Mouse (Mus musculus) layer of hippocampus, postnatal 25 days (tissue): ENCODE results near the gene Dnm3. TPM values are rescaled to one million over a fixed set of nuclear protein-coding genes. Genes with fewer than 3 reads are reported as not detected.

Source experiments
- DNase-seq, 2 experiments: peaks; one replicate each; pipeline ENCODE4 v3.0.0; 2022; ENCODE audit warnings: mixed read lengths in 2 of 2, low spot score in 1 of 2; ENCODE audit errors: extremely low spot score in 1 of 2
- total RNA-seq, 2 experiments: library from RNA; stranded (reverse); gene quantifications; 2 replicates each; pipeline ENCODE4 v1.2.3; 2021

The Dnm3 gene
- total RNA-seq, 2 experiments from 2014 or later: 66.1 to 83.0 TPM

GRCm38 (mm10) chr1:162181187-162181975 is 296.5 kb downstream of the Dnm3 start:
- no peak for DNase-seq

DNA sequence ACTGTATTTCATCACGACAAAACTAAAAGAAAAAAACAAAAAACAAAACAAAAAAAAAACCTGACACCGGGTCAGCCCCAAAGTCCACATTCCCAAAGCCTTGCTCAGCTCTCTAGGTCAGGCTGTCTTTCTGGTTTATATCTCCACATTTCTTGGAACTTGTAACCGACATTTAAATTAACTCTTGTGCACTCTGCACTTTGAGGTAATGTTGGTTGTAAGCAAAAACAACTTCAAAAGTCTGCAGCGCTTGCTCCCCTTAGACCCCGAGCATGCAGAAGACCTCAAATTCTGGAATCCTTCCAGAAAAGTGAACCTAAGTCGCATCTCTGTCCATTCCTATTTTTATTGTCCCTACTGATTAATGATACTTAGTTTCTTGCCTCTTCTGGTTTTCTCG is 297.4 kb downstream of the Dnm3 start:
- DNase-seq: no peak

- no peak for DNase-seq
Observed at GRCm38 (mm10) chr1:162179401-162179800, 298.4 kb downstream of the Dnm3 start.

DNA sequence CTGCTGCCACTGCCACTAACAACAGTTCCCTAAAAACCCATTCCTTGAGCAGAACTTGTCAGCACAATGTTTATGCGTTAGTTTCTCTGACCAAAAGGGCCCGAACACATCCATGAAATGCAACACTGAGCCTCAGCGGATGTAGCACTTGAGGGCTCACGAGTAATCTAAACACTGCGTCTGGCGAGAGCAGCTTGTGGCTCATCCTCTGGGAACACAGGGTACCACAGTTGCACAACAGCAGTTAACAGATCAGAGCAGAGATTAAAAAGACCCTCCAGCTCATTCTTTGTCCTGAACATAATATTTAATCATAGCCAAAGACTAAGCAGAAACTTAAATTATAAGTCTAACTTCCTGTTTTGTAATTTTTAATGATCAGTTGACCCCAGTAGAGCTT is 305.0 kb downstream of the Dnm3 start:
- DNase-seq: no peak

DNA sequence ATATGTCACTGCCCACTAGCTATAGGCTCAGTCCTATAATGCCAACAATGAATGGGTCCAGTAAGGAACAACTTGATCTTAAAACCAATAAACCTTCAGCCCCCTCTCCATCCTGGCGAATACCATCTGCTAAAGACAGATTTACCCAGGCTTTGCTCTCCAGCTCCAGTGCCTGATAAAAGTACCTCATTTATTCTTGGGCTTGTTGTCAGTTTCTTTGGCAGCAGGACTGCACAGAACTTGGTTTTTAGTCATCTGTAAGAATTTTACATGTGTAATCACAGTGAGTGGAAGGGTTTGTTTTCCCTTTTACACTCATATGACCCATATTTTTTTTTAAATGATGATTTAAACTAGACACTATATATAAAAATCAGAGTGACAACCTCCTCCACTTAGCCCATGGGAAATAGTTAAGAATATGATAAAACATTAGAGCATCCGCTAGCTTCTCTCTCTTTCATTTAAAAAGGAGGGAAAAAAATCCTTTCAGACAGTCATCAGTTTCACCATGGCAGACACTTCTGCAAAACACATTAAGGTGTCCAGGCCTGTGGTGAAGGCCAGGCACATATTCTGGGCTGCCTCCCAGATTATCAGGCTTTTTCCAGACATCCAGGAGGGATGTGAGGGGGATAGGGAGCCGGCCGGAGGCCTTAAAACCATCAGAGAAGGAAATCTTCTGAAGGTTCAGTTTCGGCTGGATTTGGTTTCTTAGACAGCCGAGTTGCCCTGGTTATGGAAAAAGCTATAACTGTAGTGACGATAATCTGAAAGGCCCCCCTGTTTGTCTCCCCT is 313.9 kb downstream of the Dnm3 start:
- no peak for DNase-seq

DNA sequence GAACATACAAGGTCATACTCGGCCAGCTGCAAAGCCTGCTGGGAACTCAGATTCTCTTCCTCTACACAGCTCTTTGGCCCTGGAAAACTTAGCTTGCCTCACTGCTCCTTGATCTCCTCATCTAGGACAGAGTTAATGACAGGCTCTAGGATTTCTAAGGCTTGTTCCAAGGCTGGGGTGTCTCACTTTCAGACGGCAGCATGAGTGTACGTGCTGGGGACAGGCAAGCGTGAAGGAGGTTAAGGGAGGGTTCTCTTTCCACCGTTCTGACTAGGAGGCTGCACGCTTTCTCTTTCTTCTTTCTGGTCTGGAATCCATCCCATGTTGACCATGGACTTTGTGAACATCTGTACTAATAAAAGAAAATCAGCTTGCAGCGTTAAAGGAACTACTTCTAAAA is 315.2 kb downstream of the Dnm3 start:
- no peak for DNase-seq

GRCm38 (mm10) chr1:162162249-162162648 is 315.6 kb downstream of the Dnm3 start:
- DNase-seq: no peak

DNA sequence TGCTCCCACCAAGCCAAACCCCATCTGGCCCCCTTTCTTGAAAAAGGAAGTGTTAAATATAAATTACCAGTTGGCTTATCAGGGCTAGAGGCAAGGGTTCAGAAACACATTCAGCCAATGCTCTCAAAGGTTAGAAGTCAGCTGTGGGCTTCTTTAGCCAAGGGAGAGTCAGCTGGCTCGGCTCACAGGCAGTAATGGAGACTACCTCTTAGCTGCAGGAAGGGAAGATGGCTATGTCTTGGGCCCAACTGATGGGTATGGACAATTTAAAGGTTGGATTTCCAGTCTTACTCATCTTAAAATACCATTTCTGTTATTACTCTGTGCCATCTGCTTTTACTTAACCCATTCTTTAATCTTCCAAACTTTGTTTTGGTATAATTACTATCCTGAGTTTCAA is 317.1 kb downstream of the Dnm3 start:
- DNase-seq: no peak

DNA sequence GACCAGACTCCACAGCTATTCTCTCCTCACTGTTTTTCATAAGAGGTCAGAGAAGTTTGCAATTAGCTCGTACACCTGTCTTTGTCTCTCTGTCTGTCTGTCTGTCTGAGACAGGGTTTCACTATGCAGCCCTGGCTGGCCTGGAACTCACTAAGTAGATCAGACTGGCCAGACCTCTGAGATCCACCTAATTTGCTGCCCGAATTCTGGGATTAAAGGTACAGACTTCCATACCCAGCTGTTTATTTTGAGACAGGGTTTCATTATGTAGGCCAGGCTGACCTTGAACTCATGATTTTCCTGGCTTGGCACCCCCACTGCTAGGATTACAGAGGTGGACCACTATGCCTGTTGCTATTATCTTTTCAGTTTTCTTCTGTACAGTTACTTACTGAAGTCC is 319.3 kb downstream of the Dnm3 start:
- no peak for DNase-seq

- DNase-seq: no peak
Observed at GRCm38 (mm10) chr1:162157659-162158058, 320.2 kb downstream of the Dnm3 start.

DNA sequence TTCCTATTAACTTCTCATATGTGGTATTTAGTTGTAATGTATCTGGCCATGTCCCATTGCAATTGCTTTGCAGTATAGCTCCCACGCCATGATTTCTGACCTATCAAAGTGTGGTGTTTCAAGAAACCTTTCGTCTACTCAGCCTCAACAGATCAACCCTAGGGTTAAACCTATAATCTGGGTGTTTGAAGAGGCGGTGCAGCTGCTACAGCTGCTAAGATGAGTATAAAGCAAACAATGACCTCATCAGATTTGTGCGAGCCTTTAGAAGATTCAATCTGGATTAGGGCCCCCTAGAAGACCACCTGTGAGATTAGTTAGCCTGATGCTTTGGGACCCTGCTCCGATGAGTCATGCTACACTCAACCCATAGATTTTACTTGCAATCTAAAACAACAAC is 321.0 kb downstream of the Dnm3 start:
- no peak for DNase-seq

- DNase-seq: no peak
Observed at GRCm38 (mm10) chr1:162155546-162155945, 322.3 kb downstream of the Dnm3 start.

DNA sequence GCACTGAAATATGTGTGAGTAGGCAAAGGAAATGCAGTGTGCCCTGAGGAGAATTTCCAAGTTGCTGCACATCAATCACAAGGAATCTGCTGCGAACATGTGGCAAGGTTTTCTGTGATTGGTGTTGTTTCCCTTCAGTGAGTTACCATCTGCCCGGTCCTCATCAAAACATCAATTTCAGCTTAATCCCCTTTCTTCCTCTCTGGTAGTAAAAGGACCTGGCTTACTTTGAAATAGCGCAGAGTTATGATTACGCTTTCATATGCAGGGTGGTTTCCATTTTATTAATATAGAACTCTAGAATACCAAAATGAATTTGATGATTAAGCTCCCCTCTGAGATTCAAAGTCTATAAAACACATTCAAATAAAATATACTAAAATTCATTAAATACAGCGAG is 324.7 kb downstream of the Dnm3 start:
- no peak for DNase-seq

DNA sequence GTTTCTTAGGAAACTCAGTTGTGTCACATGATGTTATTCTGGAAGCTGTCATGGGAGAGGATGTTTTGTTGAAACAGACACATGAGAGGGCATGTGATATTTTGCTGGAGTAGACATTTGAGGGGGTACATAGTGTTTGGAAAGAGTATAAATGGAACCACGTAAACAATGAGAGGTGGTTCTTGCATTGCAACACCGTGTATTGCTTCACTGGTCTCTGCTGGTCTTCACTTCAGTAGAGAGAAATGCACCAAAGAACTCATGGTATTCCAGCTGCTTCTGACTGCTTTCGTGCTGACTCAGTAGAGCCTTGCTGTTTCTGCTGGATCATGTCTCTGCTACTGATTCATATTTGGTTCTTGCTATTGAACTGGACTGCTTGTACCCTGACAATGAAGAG is 328.1 kb downstream of the Dnm3 start:
- no peak for DNase-seq

- no peak for DNase-seq
Observed at GRCm38 (mm10) chr1:162147554-162147953, 330.3 kb downstream of the Dnm3 start.

DNA sequence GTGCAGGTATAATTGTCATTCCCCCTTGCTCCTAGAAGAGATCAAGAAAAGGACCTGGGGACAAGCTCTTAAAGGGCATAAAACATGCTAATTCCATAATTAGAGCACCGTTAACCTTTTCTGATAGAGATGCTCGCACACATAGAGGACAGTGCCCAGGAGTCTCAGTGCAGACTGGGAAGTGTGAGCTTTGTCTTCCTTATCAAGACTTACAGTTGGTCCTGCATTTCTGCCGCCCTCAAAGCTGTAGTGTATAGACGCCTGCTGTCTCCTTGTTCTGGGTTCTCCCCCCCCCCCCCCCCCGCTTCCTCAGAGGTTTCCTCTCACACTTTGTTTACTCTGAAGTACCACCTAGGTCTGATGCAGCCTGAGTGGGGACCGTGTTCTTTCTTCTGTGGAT is 332.1 kb downstream of the Dnm3 start:
- DNase-seq: no peak

DNA sequence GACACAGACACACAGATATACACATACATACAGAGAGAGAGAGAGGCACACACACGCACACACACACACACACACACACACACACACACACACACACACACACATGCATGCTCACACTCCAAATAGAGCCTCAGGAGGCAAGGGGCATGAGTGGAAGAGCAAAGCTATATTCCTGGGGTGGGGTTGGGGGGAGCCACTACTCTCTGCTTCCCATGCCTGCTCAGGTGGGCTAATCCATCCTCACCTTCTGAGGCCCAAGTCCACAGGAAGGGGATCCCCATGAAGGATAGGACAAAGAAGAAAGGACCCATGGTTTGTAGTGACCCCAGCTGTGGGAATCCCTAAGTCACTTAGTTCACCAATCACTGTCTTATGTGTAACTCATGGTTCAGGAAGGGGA is 332.8 kb downstream of the Dnm3 start:
- no peak for DNase-seq

DNA sequence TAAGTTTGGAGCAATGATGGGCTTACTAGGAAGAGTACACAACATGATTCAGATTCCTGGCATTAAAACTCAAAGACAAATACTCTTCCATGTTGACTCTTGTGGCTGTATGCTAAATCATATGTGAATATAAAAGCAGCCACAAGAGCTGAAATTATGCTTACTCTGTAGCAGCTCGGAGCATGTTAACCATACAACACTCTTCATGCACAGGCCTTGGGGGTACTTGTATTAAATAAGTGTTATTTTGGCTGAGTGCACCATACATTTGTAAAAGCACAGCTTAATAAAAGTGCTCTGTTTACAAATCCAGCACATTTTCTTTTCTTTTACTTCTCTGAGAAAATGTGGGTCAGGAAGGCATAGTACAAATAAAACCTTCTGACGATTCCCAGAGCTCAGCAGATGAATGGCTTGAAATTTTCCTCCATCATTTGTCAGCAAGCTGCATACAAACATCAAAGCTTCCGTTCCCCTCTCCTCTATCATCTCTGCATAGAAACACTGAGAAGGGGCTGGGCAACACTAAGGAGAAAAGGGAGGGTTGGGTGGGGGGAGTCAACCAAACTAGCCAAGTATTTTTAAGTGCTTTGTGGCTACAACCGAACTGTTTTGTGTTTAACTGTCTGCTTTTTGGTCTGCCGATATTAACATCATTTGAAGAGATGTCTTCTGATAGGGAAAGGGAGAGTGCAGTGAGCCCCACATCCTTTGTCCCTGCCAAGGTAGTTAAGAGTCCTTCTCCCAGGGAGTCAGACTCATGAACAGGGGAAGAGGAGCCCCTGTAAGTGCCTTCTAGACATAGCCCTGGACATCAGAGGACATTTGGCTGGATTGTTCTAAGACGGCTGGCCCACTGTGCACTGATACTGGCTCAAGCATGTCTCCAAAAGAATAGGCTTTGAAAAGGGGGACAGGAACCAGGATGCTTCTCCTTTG is 333.6 kb downstream of the Dnm3 start:
- no peak for DNase-seq

DNA sequence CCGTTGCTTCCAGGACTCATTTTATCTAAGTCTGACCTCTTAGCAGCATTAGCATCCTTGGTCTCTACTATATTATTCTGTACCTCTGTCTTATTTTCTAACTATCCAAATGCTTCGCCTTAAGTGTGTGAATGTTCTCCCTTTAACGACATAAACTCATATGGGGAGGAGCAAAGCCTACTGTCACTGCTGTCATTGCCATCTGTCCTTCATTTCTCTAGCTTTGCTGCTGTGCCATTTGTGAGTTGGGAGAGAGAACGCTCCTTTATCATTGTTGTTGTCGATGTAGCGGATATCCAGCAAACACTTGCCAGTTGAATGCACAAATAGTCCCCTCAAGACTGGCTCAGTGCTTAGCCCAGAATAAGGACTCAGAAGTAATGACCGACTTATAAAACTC is 335.5 kb downstream of the Dnm3 start:
- DNase-seq: no peak

DNA sequence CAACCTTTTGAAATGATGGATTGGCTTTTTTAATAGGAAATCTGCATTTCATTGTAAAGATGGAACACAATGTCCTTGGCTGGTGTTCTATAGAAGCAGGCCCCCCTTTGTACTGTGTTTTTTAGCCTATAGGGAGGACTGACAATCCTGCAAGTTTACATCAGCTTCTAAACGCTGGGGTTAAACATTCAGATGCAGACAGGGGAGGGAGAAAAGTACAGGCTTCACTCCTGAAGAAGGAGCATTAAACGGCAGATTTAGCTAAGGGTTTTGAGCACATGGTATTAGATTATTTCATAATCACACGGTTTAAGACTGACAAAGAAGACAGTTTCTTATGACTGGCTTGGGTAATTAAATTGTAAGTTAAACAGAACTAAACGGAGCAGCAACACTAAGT is 341.5 kb downstream of the Dnm3 start:
- no peak for DNase-seq
